Mouse (Mus musculus): Measurements from ENCODE around the gene Epb41l5. TPM values are rescaled to one million over a fixed set of nuclear protein-coding genes. Genes with fewer than 3 reads are reported as not detected.

The Epb41l5 gene
- total RNA-seq, 2 experiments from 2014 or later, result 4.4 to 5.4 TPM

- DNase-seq (ENCODE audit: low spot score in 2 of 2), result no peak
These were observed 49.9 kb downstream of the Epb41l5 start for GRCm38 (mm10) chr1:119598855-119599254.

DNA sequence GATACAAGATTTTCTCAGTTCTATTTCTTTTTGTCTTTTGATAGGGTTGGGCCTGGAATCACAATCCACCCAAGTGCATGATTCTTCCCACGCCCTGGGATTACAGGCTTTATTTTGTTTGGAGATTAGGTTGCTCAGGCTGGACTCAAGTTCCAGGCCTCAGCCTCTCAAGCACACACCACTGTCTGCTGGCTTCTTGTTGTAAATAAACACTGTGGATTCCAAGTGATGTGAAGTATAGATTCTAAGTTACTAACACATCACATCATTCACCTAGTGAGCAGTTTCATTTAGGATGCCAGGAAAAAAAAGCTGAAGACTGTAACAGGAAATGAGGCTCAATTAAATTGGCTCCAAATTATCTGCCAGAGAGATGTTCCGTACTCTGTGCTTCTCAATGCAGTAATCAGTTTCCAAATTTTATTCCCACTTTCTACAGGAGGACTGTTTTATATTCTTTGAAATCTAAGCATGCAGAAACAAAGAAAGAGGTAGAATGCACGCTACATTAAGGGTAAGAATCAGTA, 51.8 kb downstream of the Epb41l5 start:
- no peak for DNase-seq (ENCODE audit: low spot score in 2 of 2)

DNA sequence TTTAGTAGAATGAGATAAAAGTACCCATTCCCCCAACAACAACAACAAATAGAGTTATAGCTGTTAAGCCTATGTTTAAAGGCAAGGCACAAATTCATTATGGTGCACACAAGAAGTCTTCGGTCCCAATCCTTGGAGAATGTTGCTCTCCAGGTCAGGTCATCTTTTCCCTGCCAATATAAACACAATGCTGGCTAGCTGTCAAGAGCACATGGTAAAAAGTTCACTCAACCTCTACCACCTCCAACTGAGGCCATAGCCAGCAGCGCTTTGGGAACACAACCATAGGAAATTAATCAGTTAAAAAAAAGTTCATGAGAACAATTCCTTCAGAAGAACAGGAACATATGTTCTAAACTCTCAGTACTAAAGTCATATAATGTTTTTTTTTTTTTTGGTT, 58.8 kb downstream of the Epb41l5 start:
- DNase-seq (ENCODE audit: low spot score in 2 of 2), result no peak

DNA sequence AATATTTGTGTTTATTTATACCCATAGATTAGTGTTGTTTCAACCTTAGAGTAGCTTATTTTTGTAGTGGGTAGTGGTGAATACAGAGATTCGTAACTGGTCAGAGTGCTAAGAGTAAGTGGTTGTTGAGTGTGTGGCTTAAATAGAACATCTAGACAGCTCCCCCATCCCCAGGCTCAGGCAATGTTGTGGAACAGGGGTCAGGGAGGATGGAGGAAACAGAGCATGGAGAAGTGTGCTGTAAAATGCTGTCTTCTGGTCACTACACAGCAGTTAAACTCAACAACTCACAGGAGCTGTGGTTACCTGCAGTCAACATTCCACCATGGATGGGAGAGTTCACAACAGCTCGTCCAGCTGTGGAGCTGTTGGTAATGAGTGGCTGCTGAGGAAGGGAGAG, 63.8 kb downstream of the Epb41l5 start:
- DNase-seq (ENCODE audit: low spot score in 2 of 2), result no peak

GRCm38 (mm10) chr1:119570134-119570533, 78.7 kb downstream of the Epb41l5 start:
- DNase-seq (ENCODE audit: low spot score in 2 of 2), result no peak

GRCm38 (mm10) chr1:119565531-119565930, 83.3 kb downstream of the Epb41l5 start:
- DNase-seq (ENCODE audit: low spot score in 2 of 2), result no peak

DNA sequence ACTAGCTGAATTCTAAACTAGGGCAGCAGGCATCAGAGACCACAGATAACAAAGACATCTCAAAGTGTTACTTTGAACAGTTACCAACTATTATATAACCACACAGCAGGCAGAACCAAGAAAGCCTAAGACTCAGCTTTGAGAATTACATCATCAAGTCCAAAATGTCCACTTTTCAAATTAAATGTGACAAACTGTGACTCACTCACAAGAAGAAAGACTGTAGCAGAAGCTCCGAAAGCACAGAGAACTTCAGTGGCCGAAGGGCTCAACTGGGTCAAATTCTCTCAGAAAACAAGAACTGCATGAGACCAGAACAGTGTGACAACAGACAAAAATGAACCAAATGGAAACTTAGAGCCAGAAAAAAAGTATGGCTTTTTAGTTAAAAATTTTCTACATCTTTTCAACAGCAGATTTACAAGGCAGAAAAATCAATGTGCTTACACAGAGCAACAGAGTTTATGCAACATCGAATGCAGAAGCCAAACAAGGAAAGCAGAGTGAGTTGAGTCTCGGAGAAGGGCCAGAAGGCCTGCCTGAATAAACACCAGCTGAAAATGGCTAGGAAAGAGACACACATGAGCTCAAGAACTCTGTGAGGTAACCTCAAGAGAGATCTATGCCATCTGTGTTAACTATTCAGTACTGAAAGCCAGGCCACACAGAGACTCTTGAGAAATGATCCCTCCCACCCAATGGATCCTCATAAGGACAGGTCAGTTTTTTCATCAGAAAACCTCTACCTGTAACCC, 91.0 kb downstream of the Epb41l5 start:
- DNase-seq (ENCODE audit: low spot score in 2 of 2), result peak in 1 of 2 experiments; percentile 19

DNA sequence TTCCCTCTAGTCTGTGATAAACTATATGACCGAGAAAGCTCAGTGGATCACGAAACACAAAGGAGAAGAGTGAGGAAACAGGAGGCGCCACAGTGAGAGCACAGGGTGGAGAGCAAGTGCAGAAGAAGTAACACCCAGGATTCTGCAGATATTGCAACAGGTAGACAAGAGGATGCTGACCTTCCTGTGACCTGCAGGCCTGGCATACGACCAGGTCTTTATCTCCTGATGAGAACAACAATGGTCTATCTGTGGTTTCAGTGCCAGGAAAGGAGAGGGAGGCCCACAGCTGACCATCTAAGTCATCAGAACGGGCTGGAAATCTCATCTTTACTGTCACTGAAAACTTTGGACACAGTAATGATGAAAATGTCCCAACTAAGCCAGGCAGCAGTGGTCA, 93.1 kb downstream of the Epb41l5 start:
- no peak for DNase-seq (ENCODE audit: low spot score in 2 of 2)

- no peak for DNase-seq (ENCODE audit: low spot score in 2 of 2)
These were observed 97.1 kb downstream of the Epb41l5 start for GRCm38 (mm10) chr1:119551651-119552050.

GRCm38 (mm10) chr1:119550064-119550463, 98.7 kb downstream of the Epb41l5 start:
- DNase-seq (ENCODE audit: low spot score in 2 of 2), result no peak

DNA sequence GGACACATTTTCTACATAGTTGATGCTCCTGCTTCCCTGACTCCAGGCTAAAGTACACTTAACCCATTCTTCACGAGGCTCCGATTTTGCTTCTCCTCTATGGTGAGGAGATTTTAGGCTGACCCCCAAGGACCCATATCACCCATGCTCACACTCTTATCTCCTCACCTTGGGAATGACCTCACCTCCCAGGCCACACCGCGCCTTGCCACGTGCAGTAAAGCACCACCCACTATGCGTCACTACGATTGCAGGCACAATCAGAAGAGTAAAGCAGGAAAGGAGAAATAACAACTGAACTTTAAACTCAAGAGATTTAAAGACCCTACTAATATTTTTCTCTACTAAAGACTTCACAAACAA, 99.5 kb downstream of the Epb41l5 start:
- DNase-seq (ENCODE audit: low spot score in 2 of 2), result no peak

DNA sequence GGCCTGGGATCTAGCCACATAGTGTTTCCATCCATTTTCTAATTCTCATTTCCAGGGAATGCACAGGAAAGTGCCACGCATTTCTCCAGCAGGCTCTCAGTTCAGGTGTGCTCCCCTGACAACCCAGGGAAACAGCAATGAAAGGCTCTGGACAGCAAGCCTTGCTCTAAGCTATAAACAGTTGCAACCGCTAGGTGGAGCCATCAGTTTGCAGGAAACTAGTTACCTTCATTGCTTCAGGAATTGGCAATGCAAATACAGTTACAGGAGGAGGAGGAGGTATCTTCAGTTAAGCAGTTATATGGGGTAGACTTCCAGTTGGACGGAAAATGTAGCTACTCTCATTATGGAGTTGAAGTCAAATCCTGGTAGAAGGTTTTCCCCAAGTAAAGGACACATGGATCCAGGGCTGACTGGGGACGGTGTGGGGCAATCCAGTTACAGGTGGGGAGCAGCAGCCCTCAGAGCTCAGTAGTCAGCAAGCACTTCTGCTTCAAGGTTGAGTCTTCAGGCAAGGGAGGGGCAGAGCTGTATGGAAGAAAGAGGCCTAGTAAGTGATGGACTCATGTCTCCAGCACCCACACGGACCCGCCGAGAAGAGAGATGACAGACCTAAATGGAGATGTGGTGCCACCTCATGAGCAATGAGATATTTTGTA, 100.0 kb downstream of the Epb41l5 start:
- peak; percentile 77 to 88 for DNase-seq (ENCODE audit: low spot score in 2 of 2)

GRCm38 (mm10) chr1:119546490-119546889, 102.3 kb downstream of the Epb41l5 start:
- no peak for DNase-seq (ENCODE audit: low spot score in 2 of 2)

- no peak for DNase-seq (ENCODE audit: low spot score in 2 of 2)
These were observed 103.1 kb downstream of the Epb41l5 start for GRCm38 (mm10) chr1:119545671-119546070.

DNA sequence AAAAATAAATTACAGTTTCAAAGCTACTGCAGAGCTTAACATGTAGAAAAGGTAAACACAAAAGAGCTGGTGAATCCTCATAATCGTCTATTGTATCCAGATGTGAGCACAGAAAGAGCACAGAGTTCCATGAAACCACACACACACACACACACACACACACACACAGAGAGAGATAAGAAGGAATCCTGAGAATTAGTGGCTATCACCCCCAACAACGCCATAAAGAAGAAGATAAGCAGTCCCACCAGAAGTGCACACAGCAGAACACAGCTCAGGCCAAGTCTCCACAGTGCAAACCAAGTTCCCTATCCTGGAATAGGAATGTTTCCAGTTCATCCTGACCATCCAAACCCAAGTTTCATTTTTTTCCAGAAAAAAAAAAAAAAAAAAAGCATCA, 103.6 kb downstream of the Epb41l5 start:
- DNase-seq (ENCODE audit: low spot score in 2 of 2), result no peak

- no peak for DNase-seq (ENCODE audit: low spot score in 2 of 2)
These were observed 104.1 kb downstream of the Epb41l5 start for GRCm38 (mm10) chr1:119544611-119545155.

DNA sequence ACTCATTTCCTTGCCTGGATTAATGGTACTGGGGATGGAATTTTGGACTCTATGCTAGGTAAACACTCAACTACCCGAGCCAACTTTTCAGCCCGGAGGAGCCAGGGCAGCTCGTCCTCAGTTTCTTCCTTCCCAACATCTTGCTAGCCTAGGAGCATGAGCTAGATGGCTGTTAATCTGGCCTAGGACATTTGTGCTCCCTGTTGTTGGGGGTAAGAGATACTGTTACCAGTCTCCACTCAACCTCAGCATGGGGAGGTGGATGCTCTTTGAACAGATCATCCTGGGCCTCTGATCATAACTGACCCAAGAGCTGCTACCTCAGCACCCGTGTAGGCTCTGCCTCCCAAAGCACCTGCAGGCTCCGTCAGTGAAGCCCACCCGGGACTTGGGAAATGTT, 105.5 kb downstream of the Epb41l5 start:
- no peak for DNase-seq (ENCODE audit: low spot score in 2 of 2)

DNA sequence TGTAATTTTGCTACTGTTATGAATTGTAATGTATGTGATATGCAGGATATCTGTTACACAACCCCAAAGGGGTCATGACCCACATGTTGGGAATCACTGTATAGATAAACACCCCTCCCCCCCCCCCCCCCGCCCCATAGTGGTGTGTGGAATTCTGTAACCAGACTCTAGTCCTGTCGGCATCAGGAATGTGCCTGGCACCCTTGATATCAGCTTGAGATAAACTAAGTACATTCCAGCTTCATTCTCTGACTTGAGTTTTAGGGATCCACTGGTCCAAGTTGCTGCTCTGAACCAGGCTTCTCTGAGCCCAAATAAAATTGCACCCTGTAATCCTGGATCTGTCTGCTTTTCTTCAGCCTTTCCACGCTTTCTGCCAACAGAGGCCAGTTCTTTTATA, 107.2 kb downstream of the Epb41l5 start:
- no peak for DNase-seq (ENCODE audit: low spot score in 2 of 2)

GRCm38 (mm10) chr1:119540836-119541557, 107.8 kb downstream of the Epb41l5 start:
- DNase-seq (ENCODE audit: low spot score in 2 of 2), result no peak

GRCm38 (mm10) chr1:119539252-119539651, 109.5 kb downstream of the Epb41l5 start:
- no peak for DNase-seq (ENCODE audit: low spot score in 2 of 2)

- DNase-seq (ENCODE audit: low spot score in 2 of 2), result no peak
These were observed 111.1 kb downstream of the Epb41l5 start for GRCm38 (mm10) chr1:119537651-119538050.

DNA sequence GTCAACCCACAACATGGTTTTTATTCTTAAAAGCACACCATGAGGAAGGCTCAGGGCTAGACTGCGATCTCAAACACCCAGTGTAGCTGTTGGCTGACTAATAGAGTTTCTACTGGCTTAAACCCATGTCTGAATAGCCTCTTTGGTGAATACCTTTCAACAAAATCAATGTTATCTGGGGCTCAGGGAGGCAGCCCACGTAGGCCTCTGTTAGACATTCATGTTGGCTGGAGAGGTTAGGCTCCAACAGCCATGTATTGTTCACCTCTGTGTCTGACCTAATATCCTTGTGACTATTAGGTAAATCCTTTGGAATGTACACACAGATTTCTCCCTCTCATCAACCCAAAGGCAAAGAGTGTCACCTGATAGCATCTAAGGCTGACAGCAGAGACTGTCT, 112.7 kb downstream of the Epb41l5 start:
- no peak for DNase-seq (ENCODE audit: low spot score in 2 of 2)

All from layer of hippocampus, adult 18-20 months (tissue).